Mouse (Mus musculus) cortical plate, adult 2 months (tissue): ENCODE data around the gene Glp1r.

ENCODE experiments used
- CTCF ChIP-seq: fragments of 200-500 bp; IDR thresholded peaks from 2 replicates; pipeline ENCODE4 v1.5.1; 2011; ENCODE audit warnings: mild to moderate bottlenecking, control low read depth, low read length; ENCODE audit not compliant: insufficient read depth; ENCODE audit errors: extremely low read depth
- POLR2A ChIP-seq: fragments of 200-500 bp; IDR thresholded peaks from 2 replicates; pipeline ENCODE4 v1.6.1; 2011; ENCODE audit warnings: mild to moderate bottlenecking, low read length, control low read depth; ENCODE audit not compliant: insufficient read depth; ENCODE audit errors: extremely low read depth

GRCm38 (mm10) chr17:30859989-30860585 lies 41.5 kb upstream of the Glp1r start:
- TF ChIP-seq CTCF: no peak
- TF ChIP-seq POLR2A: no peak
